Mouse (Mus musculus): ENCODE data around the gene U2af1. TPM values are rescaled to one million over a fixed set of nuclear protein-coding genes. Genes with fewer than 3 reads are reported as not detected.

U2af1 gene
- polyA plus RNA-seq, 1 experiment from 2014 or later, result 124 TPM

DNA sequence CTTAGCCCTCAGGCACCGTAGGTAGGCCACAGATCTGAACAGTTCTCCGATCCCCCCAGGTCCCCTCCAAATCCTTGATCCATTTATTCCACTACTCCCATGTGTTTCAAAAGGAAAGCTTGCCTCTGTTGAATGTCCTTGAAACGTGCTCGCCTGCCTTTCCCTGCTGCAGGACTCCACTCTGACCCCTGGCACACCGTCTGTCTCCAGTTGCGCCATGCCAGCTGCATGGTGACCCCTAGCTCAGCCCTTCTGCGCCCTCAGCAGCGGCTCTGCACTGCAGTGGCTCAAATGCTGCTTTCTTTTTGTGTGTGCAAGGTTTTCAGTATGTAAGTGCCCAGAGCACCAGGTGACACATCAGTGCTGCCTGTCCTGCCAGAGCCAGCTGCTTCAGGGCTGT, 60.1 kb downstream of the U2af1 start:
- Histone ChIP-seq H3K9ac (replicated peaks) (no peak overlapping the region), H3K36me3 (replicated peaks; ENCODE audit: insufficient read depth, low read length) (peaks cover 41% of the 10 kb centered on the region), H3K27me3 (ENCODE audit: insufficient read depth, low read length) (no peaks in the 10 kb centered on the region), H3K4me3 (ENCODE audit: low read depth, low read length) (no peak overlapping the region), H3K4me1 (ENCODE audit: insufficient read depth) (peaks cover 7% of the 10 kb centered on the region; the same call in 1 of the 2 replicates), H3K9me3 (ENCODE audit: low read length) (no peaks in the 10 kb centered on the region), H3K27ac (ENCODE audit: low read depth) (no peak overlapping the region), H3K4me2 (ENCODE audit: low read depth, low read length) (no peak overlapping the region)
- DNase-seq (no peak), ATAC-seq (no peak)
- TF ChIP-seq EP300 (IDR thresholded peaks at IDR 0.05; ENCODE audit: low read depth) (no peak), CTCF (IDR thresholded peaks at IDR 0.05; ENCODE audit: low read depth) (no peak)
- 80% methylated on average over 8 of the region's 8 CpGs for WGBS (ENCODE audit: insufficient replicate concordance)

DNA sequence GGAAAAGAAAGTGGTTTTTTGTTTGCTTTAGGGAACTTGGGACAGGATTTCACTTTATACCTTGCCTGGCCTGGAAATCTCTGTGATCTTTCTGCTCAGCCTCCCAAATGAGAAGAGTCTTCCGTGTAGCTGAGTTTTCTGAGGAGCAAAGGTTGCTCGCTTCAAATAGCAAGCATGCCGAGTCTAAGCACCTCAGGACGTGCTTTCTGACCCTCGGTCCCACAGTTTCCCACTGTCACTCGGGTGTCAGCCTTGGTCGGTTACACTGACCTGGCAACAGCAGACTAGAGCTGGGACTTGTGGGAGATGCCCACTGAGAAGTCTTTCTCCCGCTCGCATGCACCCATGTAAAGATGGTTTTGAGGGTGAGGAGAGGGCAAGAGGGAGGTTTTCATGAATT, 60.7 kb downstream of the U2af1 start:
- Histone ChIP-seq H3K36me3 (replicated peaks; ENCODE audit: insufficient read depth, low read length) (peaks cover 36% of the 10 kb centered on the region), H3K27ac (ENCODE audit: low read depth) (no peak overlapping the region), H3K4me2 (ENCODE audit: low read depth, low read length) (no peak overlapping the region), H3K27me3 (ENCODE audit: insufficient read depth, low read length) (no peaks in the 10 kb centered on the region), H3K9me3 (ENCODE audit: low read length) (no peaks in the 10 kb centered on the region), H3K4me1 (ENCODE audit: insufficient read depth) (peaks cover 7% of the 10 kb centered on the region; the same call in 1 of the 2 replicates), H3K9ac (replicated peaks) (no peak overlapping the region), H3K4me3 (ENCODE audit: low read depth, low read length) (no peak overlapping the region)
- WGBS (ENCODE audit: insufficient replicate concordance), result 83% methylated on average over 9 of the region's 9 CpGs
- no peak for TF ChIP-seq CTCF (IDR thresholded peaks at IDR 0.05; ENCODE audit: low read depth)
- TF ChIP-seq EP300 (IDR thresholded peaks at IDR 0.05; ENCODE audit: low read depth), result no peak
- no peak for DNase-seq
- no peak for ATAC-seq

Other genes with a start within 250 kb of the U2af1 start
- 8.9 and 10.0 TPM in 2 replicates for gene Wdr4, start 138.9 kb downstream of the U2af1 start, polyA plus RNA-seq (2015; fragmentation: Nextera tagmentation; extraction: Ambion mirVana)
- gene Ndufv3, start 138.8 kb downstream of the U2af1 start, polyA plus RNA-seq (2015; fragmentation: Nextera tagmentation; extraction: Ambion mirVana), result 213 and 215 TPM in 2 replicates
- 5.5 and 6.1 TPM in 2 replicates for gene Pknox1, start 94.2 kb downstream of the U2af1 start, polyA plus RNA-seq (2015; fragmentation: Nextera tagmentation; extraction: Ambion mirVana)
- gene Cbs, start 21.7 kb downstream of the U2af1 start, polyA plus RNA-seq (2015; fragmentation: Nextera tagmentation; extraction: Ambion mirVana), result 63.7 and 70.1 TPM in 2 replicates
- not detected in 2 replicates for gene Cryaa, start 18.9 kb upstream of the U2af1 start, polyA plus RNA-seq (2015; fragmentation: Nextera tagmentation; extraction: Ambion mirVana)
- 7.8 and 8.1 TPM in 2 replicates for gene Sik1, start 196.9 kb upstream of the U2af1 start, polyA plus RNA-seq (2015; fragmentation: Nextera tagmentation; extraction: Ambion mirVana)

All from liver, postnatal 0 days (tissue).